Mouse (Mus musculus): ENCODE results near the gene Gpd1l. TPM values are rescaled to one million over a fixed set of nuclear protein-coding genes. Genes with fewer than 3 reads are reported as not detected.

Gpd1l gene
- polyA plus RNA-seq, 1 experiment: 19.5 TPM

- H3K79me2 ChIP-seq (ENCODE audit: control insufficient read depth, insufficient read depth): no peaks in the 10 kb centered on the region
- no peak overlapping the region for H3ac ChIP-seq (ENCODE audit: control insufficient read depth, insufficient read length)
- no peak overlapping the region for H3K4me3 ChIP-seq
- H3K4me2 ChIP-seq (ENCODE audit: low read depth): no peak overlapping the region
- no peaks in the 10 kb centered on the region for H3K36me3 ChIP-seq (ENCODE audit: control insufficient read depth, insufficient read depth)
- TF ChIP-seq REST (IDR thresholded peaks at IDR 0.05; ENCODE audit: insufficient read depth, insufficient read length): no peak
- TF ChIP-seq USF1 (IDR thresholded peaks at IDR 0.05; ENCODE audit: low read depth): no peak
- TF ChIP-seq MAX (IDR thresholded peaks at IDR 0.05; ENCODE audit: low read depth): no peak
- no peak for TF ChIP-seq TCF12 (IDR thresholded peaks at IDR 0.05; ENCODE audit: insufficient read depth, poor library complexity, severe bottlenecking)
- no peak for TF ChIP-seq POLR2AphosphoS2 (IDR thresholded peaks at IDR 0.05; ENCODE audit: insufficient read length, low read depth)
- no peak for TF ChIP-seq CEBPB (IDR thresholded peaks at IDR 0.05; ENCODE audit: insufficient read depth, poor library complexity, severe bottlenecking)
- no peak for TF ChIP-seq TCF3 (IDR thresholded peaks at IDR 0.05; ENCODE audit: insufficient read length, low read depth)
- TF ChIP-seq SRF (IDR thresholded peaks at IDR 0.05; ENCODE audit: control insufficient read depth, insufficient read length, low read depth): no peak
- no peak for TF ChIP-seq MYOD1 (IDR thresholded peaks at IDR 0.05; ENCODE audit: control insufficient read depth in 1 of 3, insufficient read length in 2 of 3, low read depth in 2 of 3)
- TF ChIP-seq POLR2A (IDR thresholded peaks at IDR 0.05; ENCODE audit: insufficient read length, low read depth): no peak
- TF ChIP-seq MYOG (IDR thresholded peaks at IDR 0.05; ENCODE audit: control insufficient read depth in 1 of 3, insufficient read depth in 1 of 3, insufficient read length in 2 of 3, low read depth in 2 of 3): no peak
- no peak for TF ChIP-seq E2F4 (IDR thresholded peaks at IDR 0.05; ENCODE audit: insufficient read depth)
- no peaks in the 10 kb centered on the region for H3K27me3 ChIP-seq (ENCODE audit: control insufficient read depth, insufficient read depth, insufficient read length)
Measured at GRCm38 (mm10) chr9:114885991-114886662, 47.7 kb downstream of the Gpd1l start.

DNA sequence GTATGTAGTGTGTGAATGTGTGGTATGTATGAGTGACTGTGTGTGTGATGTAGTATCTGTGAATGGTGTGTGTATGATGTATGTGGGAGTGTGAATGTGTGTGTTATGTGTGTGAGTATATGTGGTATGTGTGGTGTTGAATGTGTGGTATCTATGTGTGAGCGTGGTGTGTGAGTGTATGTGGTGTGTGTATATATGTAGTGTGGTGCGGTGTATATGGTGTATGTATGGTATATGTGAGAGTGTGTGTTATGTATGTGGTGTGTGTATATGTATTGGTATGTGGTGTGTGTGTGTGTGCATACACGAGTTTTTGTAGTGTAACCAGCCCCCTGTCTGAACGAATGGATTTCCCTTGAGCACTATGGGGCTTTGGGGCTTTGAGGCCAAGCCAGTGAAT lies 48.2 kb downstream of the Gpd1l start:
- no peak for TF ChIP-seq POLR2AphosphoS2 (IDR thresholded peaks at IDR 0.05; ENCODE audit: insufficient read length, low read depth)
- TF ChIP-seq MYOG (IDR thresholded peaks at IDR 0.05; ENCODE audit: control insufficient read depth in 1 of 3, insufficient read depth in 1 of 3, insufficient read length in 2 of 3, low read depth in 2 of 3): no peak
- no peak for TF ChIP-seq REST (IDR thresholded peaks at IDR 0.05; ENCODE audit: insufficient read depth, insufficient read length)
- no peak for TF ChIP-seq CEBPB (IDR thresholded peaks at IDR 0.05; ENCODE audit: insufficient read depth, poor library complexity, severe bottlenecking)
- no peak for TF ChIP-seq E2F4 (IDR thresholded peaks at IDR 0.05; ENCODE audit: insufficient read depth)
- no peak for TF ChIP-seq USF1 (IDR thresholded peaks at IDR 0.05; ENCODE audit: low read depth)
- TF ChIP-seq SRF (IDR thresholded peaks at IDR 0.05; ENCODE audit: control insufficient read depth, insufficient read length, low read depth): no peak
- no peak for TF ChIP-seq TCF12 (IDR thresholded peaks at IDR 0.05; ENCODE audit: insufficient read depth, poor library complexity, severe bottlenecking)
- TF ChIP-seq TCF3 (IDR thresholded peaks at IDR 0.05; ENCODE audit: insufficient read length, low read depth): no peak
- no peak for TF ChIP-seq MYOD1 (IDR thresholded peaks at IDR 0.05; ENCODE audit: control insufficient read depth in 1 of 3, insufficient read length in 2 of 3, low read depth in 2 of 3)
- H3K36me3 ChIP-seq (ENCODE audit: control insufficient read depth, insufficient read depth): no peaks in the 10 kb centered on the region
- H3K4me3 ChIP-seq: no peak overlapping the region
- H3K79me2 ChIP-seq (ENCODE audit: control insufficient read depth, insufficient read depth): no peaks in the 10 kb centered on the region
- no peaks in the 10 kb centered on the region for H3K27me3 ChIP-seq (ENCODE audit: control insufficient read depth, insufficient read depth, insufficient read length)
- H3K4me2 ChIP-seq (ENCODE audit: low read depth): no peak overlapping the region
- no peak overlapping the region for H3ac ChIP-seq (ENCODE audit: control insufficient read depth, insufficient read length)

- Histone ChIP-seq H3ac (ENCODE audit: control insufficient read depth, insufficient read length) (no peak overlapping the region), H3K27me3 (ENCODE audit: control insufficient read depth, insufficient read depth, insufficient read length) (no peaks in the 10 kb centered on the region), H3K79me2 (ENCODE audit: control insufficient read depth, insufficient read depth) (no peaks in the 10 kb centered on the region), H3K4me2 (ENCODE audit: low read depth) (no peak overlapping the region), H3K36me3 (ENCODE audit: control insufficient read depth, insufficient read depth) (no peaks in the 10 kb centered on the region), H3K4me3 (no peak overlapping the region)
- no peak for TF ChIP-seq REST (IDR thresholded peaks at IDR 0.05; ENCODE audit: insufficient read depth, insufficient read length)
Measured at GRCm38 (mm10) chr9:114881977-114882376, 51.8 kb downstream of the Gpd1l start.

DNA sequence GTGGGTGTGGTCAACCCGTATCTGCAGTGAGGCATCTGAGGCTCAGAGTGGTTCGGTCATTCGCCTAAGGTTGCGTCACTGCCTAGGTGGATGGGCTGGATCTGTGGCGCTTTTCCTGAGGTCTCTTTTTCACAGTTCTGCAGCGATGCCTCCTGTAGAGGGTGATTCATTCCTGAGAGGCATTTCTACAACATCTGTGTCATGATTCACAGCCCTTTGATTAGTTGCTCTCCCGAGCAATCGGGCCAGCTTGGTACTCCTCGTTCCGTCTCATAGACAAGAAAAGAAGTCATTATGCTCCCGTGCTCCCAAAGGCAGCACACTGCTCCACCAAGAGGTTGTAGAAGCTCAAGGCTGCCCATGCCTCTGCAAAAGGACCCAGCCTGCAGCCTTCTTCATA lies 78.5 kb downstream of the Gpd1l start:
- no peak overlapping the region for H3ac ChIP-seq (ENCODE audit: control insufficient read depth, insufficient read length)
- H3K4me2 ChIP-seq (ENCODE audit: low read depth): no peak overlapping the region
- H3K4me3 ChIP-seq: no peak overlapping the region
- H3K36me3 ChIP-seq (ENCODE audit: control insufficient read depth, insufficient read depth): no peaks in the 10 kb centered on the region
- no peak for TF ChIP-seq TCF12 (IDR thresholded peaks at IDR 0.05; ENCODE audit: insufficient read depth, poor library complexity, severe bottlenecking)
- TF ChIP-seq MYOD1 (IDR thresholded peaks at IDR 0.05; ENCODE audit: control insufficient read depth in 1 of 3, insufficient read length in 2 of 3, low read depth in 2 of 3): no peak
- TF ChIP-seq SRF (IDR thresholded peaks at IDR 0.05; ENCODE audit: control insufficient read depth, insufficient read length, low read depth): no peak
- H3K27me3 ChIP-seq (ENCODE audit: control insufficient read depth, insufficient read depth, insufficient read length): peaks cover 6% of the 10 kb centered on the region
- no peaks in the 10 kb centered on the region for H3K79me2 ChIP-seq (ENCODE audit: control insufficient read depth, insufficient read depth)

DNA sequence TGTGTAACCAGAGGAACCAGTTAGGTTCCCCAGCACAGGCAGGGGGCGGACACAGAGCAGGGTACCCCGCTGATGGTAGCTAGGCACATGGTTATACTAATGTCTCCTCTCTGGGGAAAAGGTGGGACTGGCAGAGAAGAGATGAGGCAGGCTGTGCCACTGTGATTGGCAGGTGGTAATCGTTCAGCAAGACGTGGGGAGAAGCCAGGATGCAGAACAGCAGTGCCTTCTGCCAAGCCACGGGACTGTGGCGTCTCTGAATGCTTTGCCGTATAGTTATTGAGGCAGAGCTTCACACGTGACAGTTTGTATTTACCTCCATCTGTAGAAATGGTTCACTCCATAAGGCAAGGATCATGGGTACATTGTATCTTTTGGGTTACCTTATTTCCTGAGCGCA lies 79.1 kb downstream of the Gpd1l start:
- Histone ChIP-seq H3K79me2 (ENCODE audit: control insufficient read depth, insufficient read depth) (no peaks in the 10 kb centered on the region), H3K36me3 (ENCODE audit: control insufficient read depth, insufficient read depth) (no peaks in the 10 kb centered on the region), H3K27me3 (ENCODE audit: control insufficient read depth, insufficient read depth, insufficient read length) (peaks cover 6% of the 10 kb centered on the region), H3ac (ENCODE audit: control insufficient read depth, insufficient read length) (no peak overlapping the region), H3K4me2 (ENCODE audit: low read depth) (no peak overlapping the region), H3K4me3 (no peak overlapping the region)
- TF ChIP-seq MAX (IDR thresholded peaks at IDR 0.05; ENCODE audit: low read depth) (no peak), POLR2AphosphoS2 (IDR thresholded peaks at IDR 0.05; ENCODE audit: insufficient read length, low read depth) (no peak), E2F4 (IDR thresholded peaks at IDR 0.05; ENCODE audit: insufficient read depth) (no peak), POLR2A (IDR thresholded peaks at IDR 0.05; ENCODE audit: insufficient read length, low read depth) (no peak), CEBPB (IDR thresholded peaks at IDR 0.05; ENCODE audit: insufficient read depth, poor library complexity, severe bottlenecking) (no peak), TCF12 (IDR thresholded peaks at IDR 0.05; ENCODE audit: insufficient read depth, poor library complexity, severe bottlenecking) (no peak), SRF (IDR thresholded peaks at IDR 0.05; ENCODE audit: control insufficient read depth, insufficient read length, low read depth) (no peak), TCF3 (IDR thresholded peaks at IDR 0.05; ENCODE audit: insufficient read length, low read depth) (no peak), REST (IDR thresholded peaks at IDR 0.05; ENCODE audit: insufficient read depth, insufficient read length) (no peak), USF1 (IDR thresholded peaks at IDR 0.05; ENCODE audit: low read depth) (no peak), MYOG (IDR thresholded peaks at IDR 0.05; ENCODE audit: control insufficient read depth in 1 of 3, insufficient read depth in 1 of 3, insufficient read length in 2 of 3, low read depth in 2 of 3) (no peak), MYOD1 (IDR thresholded peaks at IDR 0.05; ENCODE audit: control insufficient read depth in 1 of 3, insufficient read length in 2 of 3, low read depth in 2 of 3) (no peak)

Measured in myocyte (in vitro differentiated cells).